Mouse (Mus musculus): ENCODE data around the gene Dusp28. TPM values are rescaled to one million over a fixed set of nuclear protein-coding genes. Genes with fewer than 3 reads are reported as not detected.

Dusp28 gene
- polyA plus RNA-seq (2014; fragmentation: Illumina TruSeq; extraction: RNeasy Lipid Tissue Mini Kit (QIAGEN cat#74804); ENCODE audit: low read depth, low replicate concordance) = 9.4 TPM

DNA sequence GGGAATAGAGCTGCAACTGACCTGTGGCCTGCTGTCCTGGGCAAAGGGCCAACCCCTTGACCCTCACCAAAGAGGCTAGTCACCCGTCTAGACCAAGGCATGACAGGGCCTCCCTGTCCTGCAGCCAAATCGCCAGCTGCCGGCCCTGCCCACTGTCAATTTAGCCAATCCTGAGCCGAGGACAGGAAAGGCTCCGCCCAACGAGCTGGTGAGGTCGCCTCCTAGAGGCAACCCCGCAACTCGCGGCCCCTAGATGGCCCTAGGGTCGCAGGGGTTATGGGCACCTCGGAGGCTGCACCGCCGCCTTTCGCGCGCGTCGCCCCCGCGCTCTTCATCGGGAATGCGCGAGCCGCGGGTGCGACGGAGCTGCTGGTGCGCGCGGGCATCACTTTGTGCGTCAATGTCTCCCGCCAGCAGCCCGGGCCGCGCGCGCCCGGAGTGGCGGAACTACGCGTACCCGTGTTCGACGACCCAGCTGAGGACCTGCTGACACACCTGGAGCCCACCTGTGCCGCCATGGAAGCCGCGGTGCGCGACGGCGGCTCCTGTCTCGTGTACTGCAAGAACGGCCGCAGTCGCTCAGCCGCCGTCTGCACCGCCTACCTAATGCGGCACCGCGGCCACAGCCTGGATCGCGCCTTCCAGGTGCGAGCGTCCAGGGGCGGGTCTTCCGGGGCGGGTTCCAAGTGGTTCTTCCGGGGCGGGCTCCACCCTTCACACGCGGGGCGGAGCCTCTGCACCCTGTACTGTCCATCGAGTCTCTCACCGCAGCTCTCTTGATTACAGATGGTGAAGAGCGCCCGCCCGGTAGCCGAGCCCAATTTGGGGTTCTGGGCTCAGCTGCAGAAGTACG lies at the start of gene Dusp28:
Gene Dusp28, plus strand, starts transcription at position 203 of the 853 bp plus-strand sequence.

DNA sequence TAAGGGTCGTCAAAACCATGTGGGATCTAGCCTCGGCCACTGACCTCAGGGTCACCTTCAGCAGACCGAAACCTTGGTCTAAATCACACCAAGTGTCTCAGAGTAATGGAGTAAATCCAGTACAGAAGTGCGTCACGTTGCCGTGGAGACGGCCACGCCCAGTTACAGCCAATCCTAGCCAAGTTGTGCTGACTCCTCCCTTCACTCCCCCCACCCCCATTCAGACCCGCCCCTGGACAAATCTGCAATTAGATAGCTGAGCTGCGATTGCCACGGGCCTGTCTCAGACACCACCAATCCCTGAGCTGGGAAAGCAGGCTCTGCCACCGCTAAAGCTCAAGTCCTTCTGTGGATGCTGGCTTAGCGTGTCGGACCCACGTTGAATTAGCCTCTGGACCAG lies 4.0 kb upstream of the Dusp28 start, which contains the start of gene Ankmy1:
Gene Ankmy1, minus strand, starts transcription at position 121 of the 400 bp plus-strand sequence.

DNA sequence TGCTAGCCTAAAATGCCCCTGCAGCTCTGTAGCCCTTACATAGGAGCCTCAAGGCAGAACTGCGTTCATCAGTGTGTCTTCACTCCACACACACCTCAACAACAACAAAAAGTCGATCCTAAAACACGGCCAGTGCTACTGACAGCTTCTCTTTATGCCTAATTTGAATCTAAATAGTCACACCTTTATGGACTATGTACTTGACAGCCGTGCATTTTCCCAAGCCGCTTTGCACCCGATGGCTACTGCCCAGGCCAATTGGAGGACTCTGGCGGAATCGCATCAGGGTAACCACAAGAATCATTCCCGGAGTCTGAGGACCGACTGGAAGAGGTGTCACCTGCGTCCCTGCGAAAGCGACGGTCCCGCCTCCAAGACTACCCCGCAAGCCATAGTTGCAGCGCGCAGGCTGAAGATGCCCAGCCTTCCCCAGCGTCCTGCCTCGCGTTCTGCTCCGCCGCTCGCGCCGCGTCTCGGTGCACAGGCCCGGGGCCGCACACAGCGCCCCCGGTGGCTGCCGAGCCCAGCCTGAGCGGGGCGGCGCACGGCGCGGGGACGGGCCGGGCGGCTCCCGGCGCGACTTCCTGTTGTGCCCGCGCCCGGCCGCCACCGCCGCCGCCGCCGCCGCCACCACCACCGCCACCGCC lies 3.6 kb downstream of the Dusp28 start, which contains the start of gene Rnpepl1:
Gene Rnpepl1, plus strand, starts transcription at position 545 of the 647 bp plus-strand sequence.

DNA sequence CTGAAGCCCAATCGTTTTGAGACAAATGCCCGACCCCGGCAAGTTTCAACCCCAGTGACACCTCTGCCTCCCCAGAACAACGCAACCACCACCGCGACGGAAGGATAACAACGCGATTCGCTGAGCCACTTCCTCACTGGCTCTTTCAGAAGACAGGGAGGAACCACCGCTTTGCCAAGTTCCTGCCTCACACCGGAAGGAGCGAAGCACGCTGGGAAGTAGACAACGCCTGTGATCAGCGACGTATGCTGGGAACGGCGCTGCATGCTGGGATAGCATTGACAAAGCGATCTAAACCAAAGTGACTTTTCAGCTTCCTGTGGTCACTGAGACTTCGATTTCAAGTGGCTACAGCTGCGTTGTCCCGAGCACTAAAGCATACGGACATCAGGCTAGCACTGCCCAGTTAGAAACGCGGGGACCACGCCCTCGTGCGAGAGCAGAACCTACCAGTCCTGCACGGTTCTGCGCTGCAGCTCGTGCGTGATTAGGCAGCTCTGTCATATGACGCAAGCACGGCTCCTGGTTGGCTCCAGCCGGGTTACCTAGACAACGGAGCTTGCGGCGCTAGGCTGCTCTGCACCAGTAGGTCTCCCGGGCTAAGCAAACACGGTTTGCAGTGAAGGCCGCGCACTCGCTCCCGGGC lies 27.5 kb downstream of the Dusp28 start, which contains the start of gene Capn10:
Gene Capn10, plus strand, starts transcription at position 195 of the 646 bp plus-strand sequence.

DNA sequence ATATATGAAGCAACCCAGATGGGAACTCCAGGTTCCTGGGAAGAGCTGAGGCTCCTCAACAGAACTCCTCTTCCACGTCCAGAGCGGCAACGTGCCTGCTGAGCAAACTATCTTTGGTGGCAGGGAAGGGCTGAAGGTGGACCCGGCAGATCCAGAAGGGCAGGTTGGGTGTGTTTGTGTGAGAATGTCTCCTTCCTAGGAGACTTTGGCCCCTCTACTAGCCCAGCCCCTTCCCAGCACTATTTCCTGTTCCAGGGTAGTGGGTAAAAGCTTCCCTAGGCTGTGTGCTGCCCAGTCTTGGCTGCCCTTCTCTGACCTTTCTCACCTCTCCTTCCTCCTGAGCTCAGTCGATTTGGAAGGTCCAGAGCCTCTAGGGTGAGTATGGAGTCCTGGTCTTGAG lies 43.8 kb downstream of the Dusp28 start, which contains the start of gene Gpr35:
Gene Gpr35, plus strand, starts transcription at position 259 of the 400 bp plus-strand sequence.

Other genes with a start within 250 kb of the Dusp28 start
- gene Gpc1, start 75.3 kb upstream of the Dusp28 start, polyA plus RNA-seq (2014; fragmentation: Illumina TruSeq; extraction: RNeasy Lipid Tissue Mini Kit (QIAGEN cat#74804); ENCODE audit: low read depth, low replicate concordance) = 0.12 TPM
- gene Ankmy1, start 4.1 kb upstream of the Dusp28 start, polyA plus RNA-seq (2014; fragmentation: Illumina TruSeq; extraction: RNeasy Lipid Tissue Mini Kit (QIAGEN cat#74804); ENCODE audit: low read depth, low replicate concordance) = 1.1 TPM
- 4.5 TPM for gene Rnpepl1, start 3.8 kb downstream of the Dusp28 start, polyA plus RNA-seq (2014; fragmentation: Illumina TruSeq; extraction: RNeasy Lipid Tissue Mini Kit (QIAGEN cat#74804); ENCODE audit: low read depth, low replicate concordance)
- gene Capn10, start 27.4 kb downstream of the Dusp28 start, polyA plus RNA-seq (2014; fragmentation: Illumina TruSeq; extraction: RNeasy Lipid Tissue Mini Kit (QIAGEN cat#74804); ENCODE audit: low read depth, low replicate concordance) = 3.8 TPM
- gene Gpr35, start 43.9 kb downstream of the Dusp28 start, polyA plus RNA-seq (2014; fragmentation: Illumina TruSeq; extraction: RNeasy Lipid Tissue Mini Kit (QIAGEN cat#74804); ENCODE audit: low read depth, low replicate concordance) = 0.40 TPM
- gene Aqp12, start 99.4 kb downstream of the Dusp28 start, polyA plus RNA-seq (2014; fragmentation: Illumina TruSeq; extraction: RNeasy Lipid Tissue Mini Kit (QIAGEN cat#74804); ENCODE audit: low read depth, low replicate concordance) = not detected
- gene Kif1a, start 195.0 kb downstream of the Dusp28 start, polyA plus RNA-seq (2014; fragmentation: Illumina TruSeq; extraction: RNeasy Lipid Tissue Mini Kit (QIAGEN cat#74804); ENCODE audit: low read depth, low replicate concordance) = not detected
- gene Agxt, start 228.3 kb downstream of the Dusp28 start, polyA plus RNA-seq (2014; fragmentation: Illumina TruSeq; extraction: RNeasy Lipid Tissue Mini Kit (QIAGEN cat#74804); ENCODE audit: low read depth, low replicate concordance) = not detected